Mouse (Mus musculus) small intestine, adult 2 months (tissue): ENCODE results near the gene Polr3gl. TPM values are rescaled to one million over a fixed set of nuclear protein-coding genes. Genes with fewer than 3 reads are reported as not detected.

Experiments
- H3K27ac ChIP-seq: fragments of 200-500 bp; 2 replicates; pipeline ENCODE4 v1.5.1; 2012; ENCODE audit warnings: low read depth, low read length, control low read depth, inconsistent platforms; ENCODE audit not compliant: insufficient read depth
- H3K27me3 ChIP-seq: fragments of 200-500 bp; 2 replicates; pipeline ENCODE4 v1.6.1; 2012; ENCODE audit warnings: mild to moderate bottlenecking, moderate library complexity, low read length, inconsistent platforms; ENCODE audit not compliant: control insufficient read depth, insufficient read depth
- H3K36me3 ChIP-seq: fragments of 200-500 bp; 2 replicates; pipeline ENCODE4 v1.6.1; 2012; ENCODE audit warnings: mild to moderate bottlenecking, low read length, control low read depth, inconsistent platforms; ENCODE audit not compliant: control insufficient read depth, insufficient read depth
- H3K4me1 ChIP-seq: fragments of 200-500 bp; 2 replicates; pipeline ENCODE4 v1.6.1; 2012; ENCODE audit warnings: low read length, inconsistent platforms, mixed read lengths; ENCODE audit not compliant: control insufficient read depth, insufficient read depth, insufficient read length
- H3K4me3 ChIP-seq: fragments of 200-500 bp; 2 replicates; pipeline ENCODE4 v1.5.1; 2012; ENCODE audit warnings: low read depth, mild to moderate bottlenecking, control low read depth, inconsistent platforms, low read length, moderate library complexity
- CTCF ChIP-seq: fragments of 200-500 bp; IDR thresholded peaks from 2 replicates; pipeline ENCODE4 v1.5.1; 2012; ENCODE audit warnings: low read depth, mild to moderate bottlenecking, control low read depth, inconsistent platforms, low read length, moderate library complexity, mixed read lengths; ENCODE audit not compliant: insufficient replicate concordance, insufficient read length; ENCODE audit errors: extremely low read depth
- POLR2A ChIP-seq: fragments of 200-500 bp; IDR thresholded peaks from 2 replicates; pipeline ENCODE4 v1.6.1; 2012; ENCODE audit warnings: low read depth, mild to moderate bottlenecking, control low read depth, inconsistent platforms, low read length, moderate library complexity
- WGBS: fragments of 180-500 bp; shearing (Covaris S2); methylation state at CpG from one replicate; pipeline ENCODE4 v1.1.7; 2018; 5-methylcytosine and 5-hydroxymethylcytosine counted together
- polyA plus RNA-seq: library from polyadenylated mRNA; depleted of rRNA; stranded (reverse); fragments of >200 nt; gene quantifications from 2 replicates; pipeline ENCODE4 v1.2.3, GENCODE M21; 2012

Polr3gl gene
- polyA plus RNA-seq, 1 experiment = 7.9 TPM

DNA sequence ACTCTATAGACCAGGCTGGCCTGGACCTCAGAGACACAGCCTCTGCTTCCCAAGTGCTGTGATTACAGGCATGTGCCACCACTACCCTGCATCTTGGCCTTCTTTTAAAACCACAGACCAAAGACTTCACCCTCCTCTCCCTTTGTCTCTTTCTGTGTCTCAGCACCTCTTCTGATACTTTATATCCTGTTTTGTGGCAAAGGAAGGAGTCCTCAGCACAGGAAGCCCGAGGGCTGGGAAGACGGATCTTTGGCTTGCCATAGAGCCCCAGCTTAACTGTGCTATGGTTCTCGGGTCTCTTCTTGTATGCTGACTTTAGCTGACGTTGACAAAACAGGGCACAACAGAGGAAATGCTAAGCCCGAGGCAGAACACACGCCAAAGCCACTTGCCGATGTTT, 23.3 kb downstream of the Polr3gl start:
- no peak overlapping the region for H3K4me3 ChIP-seq
- peaks cover 35% of the 10 kb centered on the region for H3K4me1 ChIP-seq
- WGBS = 72% methylated on average over 7 of the region's 7 CpGs
- TF ChIP-seq CTCF (no peak), POLR2A (no peak)
- H3K27me3 ChIP-seq = no peaks in the 10 kb centered on the region
- H3K36me3 ChIP-seq = no peaks in the 10 kb centered on the region
- no peak overlapping the region for H3K27ac ChIP-seq

DNA sequence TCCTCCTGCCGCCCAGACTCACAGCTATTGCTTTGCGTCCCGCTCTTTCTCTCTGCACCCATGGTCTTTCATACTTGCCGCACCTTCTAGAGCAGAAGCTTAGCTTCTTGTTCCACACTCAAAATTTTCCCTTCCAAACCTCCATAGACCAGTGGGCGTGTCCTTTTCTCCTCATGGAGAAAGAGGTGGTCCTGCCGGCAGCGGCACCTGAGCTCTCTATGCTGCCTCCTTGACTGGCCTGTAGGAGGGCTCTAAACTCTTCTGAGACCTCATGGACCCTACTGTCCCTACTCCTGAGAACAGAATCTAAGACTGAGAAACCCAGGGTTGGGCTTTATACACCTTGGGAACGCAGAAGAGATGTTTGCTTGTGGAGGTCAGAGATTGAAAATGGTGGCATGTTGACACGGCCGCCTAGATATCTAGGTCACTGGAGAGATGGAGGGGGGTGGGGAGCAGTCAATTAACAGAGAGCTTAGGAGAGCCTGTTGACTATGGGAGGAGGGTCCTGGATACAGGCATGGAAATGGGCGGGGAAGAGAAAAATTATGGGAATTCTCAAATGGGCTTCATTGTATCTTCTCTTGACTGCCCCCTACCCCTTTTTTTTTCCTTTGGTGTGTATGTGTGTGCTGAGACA, 23.9 kb downstream of the Polr3gl start:
- Histone ChIP-seq H3K36me3 (no peaks in the 10 kb centered on the region), H3K4me3 (no peak overlapping the region), H3K27me3 (no peaks in the 10 kb centered on the region), H3K4me1 (peaks cover 32% of the 10 kb centered on the region), H3K27ac (no peak overlapping the region)
- TF ChIP-seq POLR2A = no peak
- TF ChIP-seq CTCF = no peak
- WGBS = 95% methylated on average over 11 of the region's 11 CpGs

DNA sequence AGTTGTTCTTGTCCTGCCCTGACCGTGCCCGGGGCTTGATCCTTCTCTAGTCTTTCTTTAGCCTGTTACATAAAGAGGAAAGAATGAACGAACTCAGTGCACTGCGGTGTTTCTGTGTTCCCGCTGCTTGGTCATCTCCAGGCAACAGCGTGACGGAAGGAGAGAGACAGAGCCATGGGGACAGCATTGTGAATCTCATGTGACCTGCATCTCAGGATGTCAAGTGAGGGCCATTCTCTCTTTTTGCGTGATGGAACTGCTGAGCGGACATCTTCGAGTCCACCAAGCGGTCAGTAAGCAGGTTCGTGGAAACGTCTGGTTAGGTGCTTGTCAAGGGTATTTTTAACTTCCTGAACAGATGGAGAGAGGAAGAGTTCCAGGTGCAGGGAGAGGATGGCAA, 24.5 kb downstream of the Polr3gl start:
- WGBS = 90% methylated on average over 13 of the region's 13 CpGs
- H3K36me3 ChIP-seq = no peaks in the 10 kb centered on the region
- no peaks in the 10 kb centered on the region for H3K27me3 ChIP-seq
- TF ChIP-seq CTCF (no peak), POLR2A (no peak)
- H3K4me1 ChIP-seq = peaks cover 35% of the 10 kb centered on the region
- H3K4me3 ChIP-seq = no peak overlapping the region
- no peak overlapping the region for H3K27ac ChIP-seq

DNA sequence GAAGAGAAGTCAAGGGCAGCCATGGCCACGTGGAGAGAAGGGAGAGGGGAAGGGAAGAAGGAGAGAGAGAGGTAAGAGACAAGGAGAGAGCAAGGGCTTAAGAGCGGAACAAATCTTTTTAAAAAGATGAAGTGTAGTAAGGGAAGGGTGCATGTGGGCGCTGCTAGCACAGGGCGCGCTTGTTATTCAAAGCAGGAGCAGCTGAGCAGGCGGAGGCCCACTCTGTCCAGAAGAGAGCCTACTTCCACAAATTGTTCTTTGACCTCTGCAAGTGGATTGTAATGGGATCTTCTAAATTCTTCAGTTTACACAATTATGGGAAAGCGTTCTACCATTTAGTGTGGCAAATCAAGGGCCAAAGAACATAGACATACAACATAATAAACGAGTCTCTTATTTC, 25.4 kb downstream of the Polr3gl start:
- 78% methylated on average over 8 of the region's 8 CpGs for WGBS
- Histone ChIP-seq H3K27ac (no peak overlapping the region), H3K27me3 (no peaks in the 10 kb centered on the region), H3K4me1 (peaks cover 37% of the 10 kb centered on the region), H3K36me3 (no peaks in the 10 kb centered on the region), H3K4me3 (no peak overlapping the region)
- no peak for TF ChIP-seq CTCF
- TF ChIP-seq POLR2A = no peak

DNA sequence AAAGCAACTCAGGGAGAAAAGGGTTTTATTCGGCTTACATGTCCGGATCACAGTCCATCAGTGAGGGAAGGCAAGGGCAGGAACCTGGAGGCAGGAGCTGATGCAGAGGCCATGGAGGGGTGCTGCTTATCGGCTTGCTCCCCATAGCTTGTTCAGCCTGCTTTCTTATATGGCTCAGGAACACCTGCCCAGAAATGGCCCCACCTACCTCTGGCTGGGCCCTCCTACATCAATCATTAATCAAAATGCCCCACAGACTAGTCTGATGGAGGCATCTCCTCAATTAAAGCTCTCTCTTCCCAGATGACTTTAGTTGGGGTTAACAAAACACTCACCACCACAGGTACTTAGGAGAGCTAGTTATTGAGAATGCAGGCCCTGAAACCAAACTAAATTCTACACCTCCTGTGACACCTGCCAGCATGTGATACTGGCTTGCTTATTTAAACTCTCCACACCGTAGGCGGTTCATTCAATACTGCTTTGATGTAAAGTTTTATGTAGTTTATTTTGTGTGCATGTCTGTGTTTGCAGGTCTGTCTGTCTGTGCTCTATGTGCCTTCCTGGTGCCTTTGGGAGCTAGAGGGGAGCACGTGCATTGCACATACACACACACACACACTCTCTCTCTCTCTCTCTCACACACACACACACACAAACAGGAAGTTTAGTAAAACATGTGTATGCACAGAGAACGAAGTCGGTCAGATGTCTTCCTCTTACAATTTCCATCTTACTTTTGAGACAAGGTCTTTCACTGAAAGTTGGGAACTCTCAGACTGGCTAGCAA, 27.1 kb downstream of the Polr3gl start:
- Histone ChIP-seq H3K27me3 (no peaks in the 10 kb centered on the region), H3K36me3 (peaks cover 2% of the 10 kb centered on the region; the same call in 1 of the 2 replicates), H3K4me1 (peaks cover 30% of the 10 kb centered on the region), H3K4me3 (no peak overlapping the region), H3K27ac (peak overlapping the region; percentile 36; the same call in 1 of the 2 replicates)
- TF ChIP-seq CTCF (no peak), POLR2A (no peak)
- WGBS = 25% methylated on average over 8 of the region's 8 CpGs

DNA sequence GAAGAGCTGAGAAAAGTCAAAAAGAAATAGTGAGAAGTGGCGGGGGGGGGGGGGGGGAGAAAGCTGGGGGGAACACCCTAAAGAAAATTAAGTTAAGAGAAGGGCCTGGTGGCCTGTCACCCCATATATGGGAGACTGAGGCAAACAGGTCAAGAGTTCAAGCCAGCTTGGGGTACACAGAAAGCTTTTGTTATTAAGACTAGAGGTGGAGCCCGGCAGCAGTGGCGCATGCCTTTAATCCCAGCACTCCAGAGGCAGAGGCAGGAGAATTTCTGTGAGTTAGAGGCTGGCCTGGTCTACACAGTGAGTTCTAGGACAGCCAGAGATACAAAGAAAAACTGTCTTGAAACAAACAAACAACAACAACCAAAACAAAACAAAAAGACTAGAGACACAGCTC, 28.9 kb downstream of the Polr3gl start:
- 72% methylated on average over 3 of the region's 3 CpGs for WGBS
- Histone ChIP-seq H3K4me1 (peaks cover 23% of the 10 kb centered on the region; the same call in 1 of the 2 replicates), H3K27ac (no peak overlapping the region), H3K4me3 (no peak overlapping the region), H3K36me3 (peaks cover 18% of the 10 kb centered on the region), H3K27me3 (no peaks in the 10 kb centered on the region)
- TF ChIP-seq CTCF (no peak), POLR2A (no peak)

DNA sequence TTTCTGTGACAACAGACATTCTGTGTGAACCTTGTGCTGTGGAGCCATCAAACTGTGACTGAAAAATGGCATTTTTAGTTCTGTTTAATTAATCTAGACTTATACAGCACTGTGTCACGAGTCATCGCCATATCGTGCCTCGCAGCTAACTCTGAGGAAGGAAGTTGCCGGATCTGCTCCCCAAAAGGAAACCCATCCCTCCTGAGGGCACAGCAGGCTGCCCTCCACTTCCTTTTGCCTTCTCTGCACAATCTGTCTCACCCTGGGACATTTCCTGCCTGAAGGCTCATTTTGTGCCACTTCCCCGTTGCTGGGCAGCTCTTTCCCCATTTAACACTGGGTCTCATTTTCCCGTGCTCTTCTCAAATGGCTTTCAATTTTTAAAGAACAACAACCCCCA, 29.3 kb downstream of the Polr3gl start:
- Histone ChIP-seq H3K4me3 (no peak overlapping the region), H3K4me1 (peaks cover 23% of the 10 kb centered on the region; the same call in 1 of the 2 replicates), H3K27me3 (no peaks in the 10 kb centered on the region), H3K27ac (peak overlapping the region; percentile 77), H3K36me3 (peaks cover 22% of the 10 kb centered on the region)
- TF ChIP-seq CTCF (no peak), POLR2A (no peak)
- 5% methylated on average over 7 of the region's 7 CpGs for WGBS
